Mouse (Mus musculus) liver, embryonic 14.5 days (tissue): Measurements from ENCODE around the gene Rabggtb.

Source experiments
- CTCF ChIP-seq: IDR thresholded peaks from 2 replicates; pipeline ENCODE4 v1.5.1; 2016; ENCODE audit warnings: antibody characterized with exemption, low read depth, control low read depth
- EP300 ChIP-seq: IDR thresholded peaks from 2 replicates; pipeline ENCODE4 v1.6.1; 2016; ENCODE audit warnings: antibody characterized with exemption, low read depth

- TF ChIP-seq CTCF (peak; percentile 86), EP300 (no peak)
Observed at GRCm38 (mm10) chr3:153959035-153959730, 46.4 kb upstream of the Rabggtb start.
